Mouse (Mus musculus) left cerebral cortex, adult 2 months (tissue): ENCODE measurements at regions not wholly inside any gene's neighbourhood (a gene's known extent, or its start where the extent isn't known, plus 50 kb on each side); places are given as distances from the start of the nearest gene placed in this dataset.

ENCODE experiments used
- DNase-seq, 2 experiments: peaks; one replicate each; pipeline ENCODE4 v3.0.0; 2021 to 2022; ENCODE audit warnings: low spot score in 2 of 2, mixed read lengths in 1 of 2; ENCODE audit errors: extremely low spot score in 1 of 2
- H3K27ac ChIP-seq: fragments of 200-600 bp; 2 replicates; pipeline ENCODE4 v1.8.1; 2022
- H3K4me3 ChIP-seq: fragments of 200-600 bp; 2 replicates; pipeline ENCODE4 v1.8.1; 2022
- CTCF ChIP-seq: fragments of 200-600 bp; IDR thresholded peaks from 2 replicates; pipeline ENCODE4 v1.8.1; 2022; ENCODE audit warnings: antibody characterized with exemption, mild to moderate bottlenecking, moderate library complexity
- intact Hi-C: fragments of 180-260 bp; cut with DNase I; formaldehyde crosslinking; loops from one replicate; pipeline ENCODE4 v1.15.1; 2025

- TF ChIP-seq CTCF = no peak
- intact Hi-C loops = no loop called here
- peak; percentile 10 to 13 for DNase-seq
- no peak overlapping the region for H3K27ac ChIP-seq
- no peak overlapping the region for H3K4me3 ChIP-seq
These were observed 586.3 kb upstream of the Gria3 start for GRCm38 (mm10) chrX:40814395-40814794.
